Mouse (Mus musculus) neural tube, embryonic 13.5 days (tissue): ENCODE measurements around the gene Zfp583. TPM values are rescaled to one million over a fixed set of nuclear protein-coding genes. Genes with fewer than 3 reads are reported as not detected.
"Not testable (repeated sequence)": the region's sequence is repeated elsewhere in the genome, so short reads cannot be mapped to it uniquely, and the experiment has no call there.

Experiments
- ATAC-seq: fragments of 200-750 bp; cut with Nextera tagmentation; 2 replicates; pipeline ENCODE4 v1.8.0; 2017; ENCODE audit warnings: low read depth, mild to moderate bottlenecking, moderate TSS enrichment, moderate library complexity
- H3K27ac ChIP-seq: fragments of 300-500 bp; sonication (generic); replicated peaks from 2 replicates; pipeline ENCODE4 v1.5.1; 2015; ENCODE audit warnings: moderate library complexity, mild to moderate bottlenecking, inconsistent platforms
- H3K27me3 ChIP-seq: fragments of 300-500 bp; sonication (generic); 2 replicates; pipeline ENCODE4 v1.6.1; 2015; ENCODE audit warnings: mild to moderate bottlenecking, inconsistent platforms
- H3K36me3 ChIP-seq: fragments of 300-500 bp; sonication (generic); 2 replicates; pipeline ENCODE4 v1.6.1; 2015; ENCODE audit warnings: mild to moderate bottlenecking, inconsistent platforms
- H3K4me1 ChIP-seq: fragments of 300-500 bp; sonication (generic); replicated peaks from 2 replicates; pipeline ENCODE4 v1.6.1; 2015; ENCODE audit warnings: inconsistent platforms
- H3K4me2 ChIP-seq: fragments of 300-500 bp; sonication (generic); 2 replicates; pipeline ENCODE4 v1.6.1; 2015; ENCODE audit warnings: inconsistent platforms, mild to moderate bottlenecking, moderate library complexity
- H3K4me3 ChIP-seq: fragments of 300-500 bp; sonication (generic); 2 replicates; pipeline ENCODE4 v1.5.1; 2015; ENCODE audit warnings: mild to moderate bottlenecking, inconsistent platforms
- H3K9ac ChIP-seq: fragments of 300-500 bp; sonication (generic); 2 replicates; pipeline ENCODE4 v1.6.1; 2015; ENCODE audit warnings: moderate library complexity, mild to moderate bottlenecking, inconsistent platforms
- H3K9me3 ChIP-seq: fragments of 300-500 bp; sonication (generic); 2 replicates; pipeline ENCODE4 v1.6.1; 2016; ENCODE audit warnings: inconsistent platforms
- WGBS: fragments of 180-500 bp; shearing (Covaris S2); methylation state at CpG from one replicate; pipeline ENCODE4 v1.1.7; 2015; 5-methylcytosine and 5-hydroxymethylcytosine counted together
- polyA plus RNA-seq: library from polyadenylated mRNA; unstranded; fragments of >200 nt; fragmentation: Nextera tagmentation; extraction: Ambion mirVana; gene quantifications from 2 replicates; pipeline ENCODE4 v1.2.1, GENCODE M21; 2015

Gene Zfp583
- polyA plus RNA-seq, result 10.4 and 14.0 TPM in 2 replicates

- 4% methylated on average over 31 of the region's 31 CpGs for WGBS
- peak within 1 kb of the TSS; percentile 82 for H3K9ac ChIP-seq
- H3K9me3 ChIP-seq, result no peaks in the 10 kb centered on the region; the same call in 1 of the 2 replicates
- H3K4me1 ChIP-seq, result peaks cover 20% of the 10 kb centered on the region
- H3K4me2 ChIP-seq, result peak within 1 kb of the TSS; percentile 59
- no peaks in the 10 kb centered on the region for H3K27me3 ChIP-seq
- peaks cover 19% of the 10 kb centered on the region for H3K36me3 ChIP-seq
- peak within 1 kb of the TSS; percentile 52 for H3K4me3 ChIP-seq
- H3K27ac ChIP-seq, result peak within 1 kb of the TSS; percentile 87
- peak; percentile 95 for ATAC-seq
These were observed at the start of gene Zfp583 for GRCm38 (mm10) chr7:6331233-6331956. Gene Zfp583 (minus strand): TSS chr7:6331285.

- no peaks in the 10 kb centered on the region for H3K27me3 ChIP-seq
These were observed 47.4 kb upstream of the Zfp583 start for GRCm38 (mm10) chr7:6378441-6378840.

GRCm38 (mm10) chr7:6372993-6373392 lies 41.9 kb upstream of the Zfp583 start:
- Histone ChIP-seq H3K9me3 (no peaks in the 10 kb centered on the region), H3K4me1 (no peaks in the 10 kb centered on the region)
- WGBS, result 90% methylated on average over 3 of the region's 3 CpGs

More at GRCm38 (mm10) chr7:6378441-6378840, 47.4 kb upstream of the Zfp583 start:
- Histone ChIP-seq H3K9ac (no peak overlapping the region), H3K36me3 (peaks cover 28% of the 10 kb centered on the region), H3K4me1 (peaks cover 10% of the 10 kb centered on the region), H3K27ac (no peak overlapping the region), H3K4me3 (no peak overlapping the region), H3K4me2 (no peak overlapping the region), H3K9me3 (no peaks in the 10 kb centered on the region)
- WGBS, result 83% methylated on average over 8 of the region's 8 CpGs
- no peak for ATAC-seq

GRCm38 (mm10) chr7:6369460-6369859 lies 38.4 kb upstream of the Zfp583 start:
- H3K4me2 ChIP-seq, result no peak overlapping the region
- no peak overlapping the region for H3K9ac ChIP-seq
- no peaks in the 10 kb centered on the region for H3K9me3 ChIP-seq
- H3K36me3 ChIP-seq, result 0 out of 2 replicates have a peak, but pooled peaks cover 6% of the 10 kb centered on the region
- WGBS, result 87% methylated on average over 3 of the region's 3 CpGs
- no peaks in the 10 kb centered on the region for H3K4me1 ChIP-seq
- H3K27me3 ChIP-seq, result no peaks in the 10 kb centered on the region
- no peak overlapping the region for H3K4me3 ChIP-seq
- no peak overlapping the region for H3K27ac ChIP-seq
- no peak for ATAC-seq

More at GRCm38 (mm10) chr7:6372993-6373392, 41.9 kb upstream of the Zfp583 start:
- Histone ChIP-seq H3K9ac (no peak overlapping the region), H3K4me3 (no peak overlapping the region), H3K27me3 (no peaks in the 10 kb centered on the region), H3K4me2 (no peak overlapping the region), H3K36me3 (peaks cover 17% of the 10 kb centered on the region; the same call in 1 of the 2 replicates), H3K27ac (no peak overlapping the region)
- ATAC-seq, result no peak

GRCm38 (mm10) chr7:6368146-6368545 lies 37.1 kb upstream of the Zfp583 start:
- H3K27me3 ChIP-seq, H3K27ac ChIP-seq, H3K4me3 ChIP-seq, H3K9ac ChIP-seq, H3K36me3 ChIP-seq, H3K4me1 ChIP-seq, ATAC-seq, H3K9me3 ChIP-seq, H3K4me2 ChIP-seq: not testable (repeated sequence)
- 89% methylated on average over 5 of the region's 5 CpGs for WGBS

GRCm38 (mm10) chr7:6367185-6367584 lies 36.1 kb upstream of the Zfp583 start:
- ATAC-seq, result no peak
- Histone ChIP-seq H3K9me3 (no peaks in the 10 kb centered on the region), H3K4me2 (no peak overlapping the region), H3K4me1 (peaks cover 10% of the 10 kb centered on the region), H3K4me3 (no peak overlapping the region), H3K9ac (no peak overlapping the region), H3K36me3 (no peaks in the 10 kb centered on the region), H3K27me3 (no peaks in the 10 kb centered on the region), H3K27ac (no peak overlapping the region)
- 91% methylated on average over 5 of the region's 5 CpGs for WGBS

- WGBS, result 58% methylated on average over 1 of the region's 1 CpGs
- H3K4me3 ChIP-seq, result no peak overlapping the region
- no peaks in the 10 kb centered on the region for H3K36me3 ChIP-seq
- H3K9ac ChIP-seq, result no peak overlapping the region
- H3K27me3 ChIP-seq, result no peaks in the 10 kb centered on the region
- H3K4me2 ChIP-seq, result no peak overlapping the region
- H3K9me3 ChIP-seq, result no peaks in the 10 kb centered on the region
- no peak for ATAC-seq
- H3K27ac ChIP-seq, result no peak overlapping the region
- peaks cover 10% of the 10 kb centered on the region for H3K4me1 ChIP-seq
These were observed 33.7 kb upstream of the Zfp583 start for GRCm38 (mm10) chr7:6364761-6365160.

- H3K27me3 ChIP-seq, result no peaks in the 10 kb centered on the region
- peak within 1 kb of the TSS; percentile 88 for H3K27ac ChIP-seq
- peaks cover 10% of the 10 kb centered on the region for H3K4me1 ChIP-seq
- peak within 1 kb of the TSS; percentile 57 for H3K4me2 ChIP-seq
- peak; percentile 86 for ATAC-seq
- no peaks in the 10 kb centered on the region for H3K36me3 ChIP-seq
- WGBS, result under 1% methylated on average over 23 of the region's 23 CpGs
- no peaks in the 10 kb centered on the region for H3K9me3 ChIP-seq
- peak within 1 kb of the TSS; percentile 73 for H3K9ac ChIP-seq
- peak within 1 kb of the TSS; percentile 51 for H3K4me3 ChIP-seq
These were observed 32.0 kb upstream of the Zfp583 start, which contains the start of gene Zfp78 for GRCm38 (mm10) chr7:6363047-6363488. Gene Zfp78 (plus strand): TSS chr7:6363280.

- peak; percentile 93 for ATAC-seq
- Histone ChIP-seq H3K4me3 (peak overlapping the region; percentile 51), H3K36me3 (no peaks in the 10 kb centered on the region), H3K4me2 (peak overlapping the region; percentile 57), H3K4me1 (peaks cover 10% of the 10 kb centered on the region), H3K9me3 (no peaks in the 10 kb centered on the region), H3K27me3 (no peaks in the 10 kb centered on the region), H3K27ac (peak overlapping the region; percentile 88), H3K9ac (peak overlapping the region; percentile 63)
- under 1% methylated on average over 38 of the region's 38 CpGs for WGBS
These were observed 31.4 kb upstream of the Zfp583 start for GRCm38 (mm10) chr7:6362268-6363046.

- H3K4me3 ChIP-seq, result peak overlapping the region; percentile 51
- no peak for ATAC-seq
- 18% methylated on average over 7 of the region's 7 CpGs for WGBS
- H3K4me2 ChIP-seq, result peak overlapping the region; percentile 57
- peaks cover 10% of the 10 kb centered on the region for H3K4me1 ChIP-seq
- peak overlapping the region; percentile 88 for H3K27ac ChIP-seq
- H3K9me3 ChIP-seq, result no peaks in the 10 kb centered on the region
- H3K9ac ChIP-seq, result peak overlapping the region; percentile 63
- no peaks in the 10 kb centered on the region for H3K27me3 ChIP-seq
- no peaks in the 10 kb centered on the region for H3K36me3 ChIP-seq
These were observed 30.7 kb upstream of the Zfp583 start for GRCm38 (mm10) chr7:6361756-6362155.

GRCm38 (mm10) chr7:6360477-6361060 lies 29.5 kb upstream of the Zfp583 start:
- Histone ChIP-seq H3K27ac (no peak overlapping the region), H3K9me3 (no peaks in the 10 kb centered on the region), H3K4me1 (peaks cover 10% of the 10 kb centered on the region), H3K4me3 (no peak overlapping the region), H3K4me2 (no peak overlapping the region), H3K27me3 (no peaks in the 10 kb centered on the region), H3K9ac (no peak overlapping the region), H3K36me3 (no peaks in the 10 kb centered on the region)
- WGBS, result 7% methylated on average over 9 of the region's 9 CpGs
- no peak for ATAC-seq
